In the genomic region with DNA sequence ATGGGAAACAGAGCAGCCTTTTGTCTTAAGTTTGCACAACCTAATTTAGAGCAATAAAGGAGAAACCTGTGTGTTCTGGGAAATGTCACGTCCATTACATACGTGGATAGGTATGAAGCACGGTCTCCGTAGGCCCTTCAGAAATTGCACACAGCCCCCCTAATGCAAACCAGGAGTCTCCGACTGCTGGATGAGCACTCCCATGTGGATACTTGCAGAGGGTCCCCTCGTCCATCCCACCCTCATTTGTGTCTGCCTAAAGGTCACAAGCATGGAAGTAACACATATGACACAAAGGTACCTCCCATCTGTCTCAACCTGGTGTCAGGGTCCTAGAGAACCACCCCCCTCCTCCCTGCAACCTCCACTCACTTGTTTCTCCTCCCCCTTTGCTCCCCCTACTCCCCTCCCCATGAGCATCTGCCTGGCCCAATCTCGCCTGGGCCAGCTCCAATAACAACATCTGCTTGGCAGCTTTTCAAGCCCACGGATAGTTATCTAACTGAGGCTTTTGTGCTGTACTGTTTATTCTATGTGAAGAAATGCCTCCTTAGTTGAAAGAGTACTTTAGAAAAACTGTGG, we compare ENCODE assay signal across 9 mouse cellular contexts.
A peak's percentile ranks its signal among the peaks of the same experiment; 100 is the strongest.
DNase-seq lines count a peak whose midpoint lies in the region; ATAC-seq and TF ChIP-seq lines count a peak whose summit lies in the region.
"Had no signal": no experiment of that assay in that cellular context is flagged by ENCODE, and none has a peak within 500 bp of the region (broad histone marks: within the 10 kb centered on the region; RNA-seq: fewer than 3 reads in every experiment).

No protein-coding gene starts in this region.

- H3K36me3 ChIP-seq in forebrain, embryonic 16.5 days (ENCODE audit: control insufficient read depth, insufficient read depth), result no peaks in the 10 kb centered on the region
- no peaks in the 10 kb centered on the region for H3K36me3 ChIP-seq in midbrain, postnatal 0 days (ENCODE audit: insufficient read depth, low read length)
- H3K36me3 ChIP-seq: G1E had no signal

- no peaks in the 10 kb centered on the region for H3K9me3 ChIP-seq in forebrain, embryonic 16.5 days (ENCODE audit: control insufficient read depth, low read length)
- no peaks in the 10 kb centered on the region for H3K9me3 ChIP-seq in midbrain, postnatal 0 days (ENCODE audit: low read length)

- no peaks in the 10 kb centered on the region for H3K27me3 ChIP-seq in forebrain, embryonic 16.5 days (replicated peaks; ENCODE audit: control insufficient read depth, insufficient read depth, low read length)
- no peaks in the 10 kb centered on the region for H3K27me3 ChIP-seq in midbrain, postnatal 0 days (ENCODE audit: insufficient read depth, low read length)

- peak overlapping the region; percentile 53; the same call in 1 of the 2 replicates for H3K27ac ChIP-seq in forebrain, embryonic 16.5 days (ENCODE audit: low read length)
- H3K27ac ChIP-seq in midbrain, postnatal 0 days (ENCODE audit: low read depth, low read length), result no peak overlapping the region

- no peak overlapping the region for H3K4me3 ChIP-seq in forebrain, embryonic 16.5 days (replicated peaks; ENCODE audit: low read length)
- H3K4me3 ChIP-seq in midbrain, postnatal 0 days (ENCODE audit: low read depth, low read length), result no peak overlapping the region

- peak; percentile 62 for DNase-seq in ovary, adult 18-20 months (ENCODE audit: low spot score)
- no peak for DNase-seq in ovary, postnatal 10 days (ENCODE audit: low spot score)
- DNase-seq in heart, postnatal 4 days, result peak; percentile 80
- peak; percentile 48 to 63 for DNase-seq in layer of hippocampus, postnatal 10 days (ENCODE audit: low spot score in 2 of 2)
- peak; percentile 37 for DNase-seq in midbrain, postnatal 0 days (ENCODE audit: low spot score)
- DNase-seq in frontal cortex, postnatal 25 days (ENCODE audit: low spot score in 2 of 2), result no peak
- no peak for DNase-seq in cerebellum, adult 9-10 months

- peak overlapping the region; percentile 7; the same call in 1 of the 2 replicates for H3K4me2 ChIP-seq in forebrain, embryonic 16.5 days (ENCODE audit: low read length)
- H3K4me2 ChIP-seq in midbrain, postnatal 0 days (ENCODE audit: low read depth, low read length, poor library complexity, severe bottlenecking), result no peak overlapping the region

- peak; percentile 54 for ATAC-seq in forebrain, embryonic 16.5 days
- ATAC-seq in midbrain, postnatal 0 days (ENCODE audit: low FRiP score), result no peak

- peaks cover 52% of the 10 kb centered on the region for H3K4me1 ChIP-seq in forebrain, embryonic 16.5 days (replicated peaks; ENCODE audit: control insufficient read depth, insufficient read depth, low read length)
- no peaks in the 10 kb centered on the region for H3K4me1 ChIP-seq in midbrain, postnatal 0 days (ENCODE audit: insufficient read depth, low read length)

- TF ChIP-seq CTCF in midbrain, postnatal 0 days (IDR thresholded peaks at IDR 0.05), result no peak

- no peak overlapping the region for H3K9ac ChIP-seq in forebrain, embryonic 16.5 days (replicated peaks; ENCODE audit: low read depth, low read length)
- H3K9ac ChIP-seq in midbrain, postnatal 0 days (replicated peaks; ENCODE audit: low read length, poor library complexity, severe bottlenecking), result no peak overlapping the region

- WGBS in forebrain, embryonic 16.5 days, result 25% methylated on average over 8 of the region's 8 CpGs
- WGBS in midbrain, postnatal 0 days, result 54% methylated on average over 8 of the region's 8 CpGs

Comparison
In these comparisons a context has a peak if more than half of its experiments do, and no peak if none do; other contexts are left out.
1. DNase-seq: peak in ovary, adult 18-20 months (single experiment), heart, postnatal 4 days (single experiment), layer of hippocampus, postnatal 10 days (2 of 2) and midbrain, postnatal 0 days (single experiment); none in ovary, postnatal 10 days (single experiment), frontal cortex, postnatal 25 days (0 of 2) and cerebellum, adult 9-10 months (single experiment).